ENCODE assay signal across 11 mouse cellular contexts in genomic region chr12:57787471-57787870, GRCm38 (mm10).
DNase-seq lines count a peak whose midpoint lies in the region; ATAC-seq and TF ChIP-seq lines count a peak whose summit lies in the region.
"Had no signal": no experiment of that assay in that cellular context is flagged by ENCODE, and none has a peak within 500 bp of the region (broad histone marks: within the 10 kb centered on the region; RNA-seq: fewer than 3 reads in every experiment).

No protein-coding gene starts in this region.

- peak; percentile 73 for TF ChIP-seq CTCF in ES-Bruce4 (IDR thresholded peaks at IDR 0.05; ENCODE audit: low read depth, low read length)
- peak; percentile 34; the same call in 1 of the 2 replicates for TF ChIP-seq CTCF in bone marrow, adult 2 months (IDR thresholded peaks at IDR 0.05; ENCODE audit: control insufficient read depth, insufficient read depth, low read length)

- 29% methylated on average over 5 of the region's 5 CpGs for WGBS in kidney, embryonic 16.5 days
- WGBS in bone marrow, adult 2 months, result 32% methylated on average over 5 of the region's 5 CpGs

- ATAC-seq in kidney, embryonic 16.5 days (ENCODE audit: low FRiP score, low TSS enrichment), result no peak
- peak; percentile 45 to 59; a peak in 2 of 4 replicates for ATAC-seq in hematopoietic stem cell, adult 5-6 weeks (replicated peaks in 1 of 2; ENCODE audit: insufficient read depth in 1 of 2, low FRiP score in 2 of 2, low TSS enrichment in 1 of 2, low read depth in 1 of 2, poor library complexity in 2 of 2, severe bottlenecking in 2 of 2)
- peak; percentile 73 for ATAC-seq in megakaryocyte progenitor cell, adult 5-6 weeks (replicated peaks; ENCODE audit: poor library complexity)
- no peak for ATAC-seq in monocyte, adult 5-6 weeks (replicated peaks; ENCODE audit: insufficient number of reproducible peaks, low FRiP score, low TSS enrichment, poor library complexity, severe bottlenecking)

- no peak for TF ChIP-seq EP300 in ES-Bruce4 (IDR thresholded peaks at IDR 0.05; ENCODE audit: insufficient read depth, low read depth, low read length)

- H3K4me1 ChIP-seq in kidney, embryonic 16.5 days (ENCODE audit: insufficient read depth, low read length), result no peaks in the 10 kb centered on the region
- no peaks in the 10 kb centered on the region for H3K4me1 ChIP-seq in ES-Bruce4 (ENCODE audit: control insufficient read depth, insufficient read depth, low read length)
- no peaks in the 10 kb centered on the region for H3K4me1 ChIP-seq in bone marrow, adult 2 months (ENCODE audit: control insufficient read depth, insufficient read depth, low read length)
- H3K4me1 ChIP-seq: embryonic facial prominence, embryonic 12.5 days; limb, embryonic 13.5 days; stomach, embryonic 15.5 days had no signal

- H3K9me3 ChIP-seq in kidney, embryonic 16.5 days (ENCODE audit: low read length), result no peaks in the 10 kb centered on the region
- no peaks in the 10 kb centered on the region for H3K9me3 ChIP-seq in ES-Bruce4 (replicated peaks; ENCODE audit: control insufficient read depth, insufficient read depth, low read length, poor library complexity, severe bottlenecking)
- H3K9me3 ChIP-seq: embryonic facial prominence, embryonic 12.5 days; limb, embryonic 13.5 days; stomach, embryonic 15.5 days had no signal

- H3K4me3 ChIP-seq in kidney, embryonic 16.5 days (ENCODE audit: low read length), result no peak overlapping the region
- H3K4me3 ChIP-seq in ES-Bruce4 (ENCODE audit: low read depth, low read length), result no peak overlapping the region
- H3K4me3 ChIP-seq in bone marrow, adult 2 months (replicated peaks; ENCODE audit: control insufficient read depth, low read depth, low read length), result no peak overlapping the region
- H3K4me3 ChIP-seq: embryonic facial prominence, embryonic 12.5 days; limb, embryonic 13.5 days; stomach, embryonic 15.5 days had no signal

- peak; percentile 11 for DNase-seq in kidney, adult 18-20 months
- no peak for DNase-seq in urinary bladder, adult 2 months (ENCODE audit: low spot score)

- no peaks in the 10 kb centered on the region for H3K27me3 ChIP-seq in kidney, embryonic 16.5 days (ENCODE audit: insufficient read depth, low read length)
- H3K27me3 ChIP-seq in ES-Bruce4 (ENCODE audit: control insufficient read depth, insufficient read depth, low read length, poor library complexity, severe bottlenecking), result no peaks in the 10 kb centered on the region
- H3K27me3 ChIP-seq: embryonic facial prominence, embryonic 12.5 days; limb, embryonic 13.5 days; stomach, embryonic 15.5 days had no signal

- no peaks in the 10 kb centered on the region for H3K36me3 ChIP-seq in kidney, embryonic 16.5 days (ENCODE audit: insufficient read depth, low read length)
- no peaks in the 10 kb centered on the region for H3K36me3 ChIP-seq in ES-Bruce4 (ENCODE audit: control insufficient read depth, insufficient read depth, low read length, poor library complexity, severe bottlenecking)
- H3K36me3 ChIP-seq: embryonic facial prominence, embryonic 12.5 days; limb, embryonic 13.5 days; stomach, embryonic 15.5 days had no signal

- no peak overlapping the region for H3K27ac ChIP-seq in kidney, embryonic 16.5 days (ENCODE audit: low read length)
- H3K27ac ChIP-seq in ES-Bruce4 (ENCODE audit: insufficient read depth, low read length), result no peak overlapping the region
- no peak overlapping the region for H3K27ac ChIP-seq in bone marrow, adult 2 months (ENCODE audit: control insufficient read depth, insufficient read depth, low read depth, low read length, poor library complexity)
- H3K27ac ChIP-seq: embryonic facial prominence, embryonic 12.5 days; limb, embryonic 13.5 days; stomach, embryonic 15.5 days had no signal

- H3K9ac ChIP-seq in kidney, embryonic 16.5 days (replicated peaks; ENCODE audit: low read length), result no peak overlapping the region
- no peak overlapping the region for H3K9ac ChIP-seq in ES-Bruce4 (ENCODE audit: low read depth, poor library complexity, severe bottlenecking)
- H3K9ac ChIP-seq: embryonic facial prominence, embryonic 12.5 days; limb, embryonic 13.5 days; stomach, embryonic 15.5 days had no signal

- TF ChIP-seq POLR2A in ES-Bruce4 (IDR thresholded peaks at IDR 0.05; ENCODE audit: insufficient read depth, low read length), result no peak
- no peak for TF ChIP-seq POLR2A in bone marrow, adult 2 months (IDR thresholded peaks at IDR 0.05; ENCODE audit: borderline replicate concordance, control insufficient read depth, low read depth, low read length)

- no peak overlapping the region for H3K4me2 ChIP-seq in kidney, embryonic 16.5 days (replicated peaks; ENCODE audit: low read depth, low read length)
- H3K4me2 ChIP-seq: embryonic facial prominence, embryonic 12.5 days; limb, embryonic 13.5 days; stomach, embryonic 15.5 days had no signal

Comparison
In these comparisons a context has a peak if more than half of its experiments do, and no peak if none do; other contexts are left out.
1. ATAC-seq: peak in hematopoietic stem cell, adult 5-6 weeks (2 of 2) and megakaryocyte progenitor cell, adult 5-6 weeks (single experiment); none in kidney, embryonic 16.5 days (single experiment) and monocyte, adult 5-6 weeks (single experiment).